Mouse (Mus musculus): ENCODE results near the gene Snx4. TPM values are rescaled to one million over a fixed set of nuclear protein-coding genes. Genes with fewer than 3 reads are reported as not detected.

Gene Snx4
- 132 TPM for polyA plus RNA-seq (2017; shearing (Covaris generic))

GRCm38 (mm10) chr16:33251194-33252051 lies at the start of gene Snx4:
Snx4 (plus strand) TSS chr16:33251442.

Other genes with a start within 250 kb of the Snx4 start
- 0.49 TPM for gene Iqcg, start 195.2 kb upstream of the Snx4 start, polyA plus RNA-seq (2017; shearing (Covaris generic))
- 658 TPM for gene Rpl35a, start 195.0 kb upstream of the Snx4 start, polyA plus RNA-seq (2017; shearing (Covaris generic))
- 0.38 TPM for gene Lmln, start 188.9 kb upstream of the Snx4 start, polyA plus RNA-seq (2017; shearing (Covaris generic))
- 10.8 TPM for gene Osbpl11, start 66.4 kb upstream of the Snx4 start, polyA plus RNA-seq (2017; shearing (Covaris generic))
- gene Zfp148, start 129.4 kb downstream of the Snx4 start, polyA plus RNA-seq (2017; shearing (Covaris generic)), result 109 TPM

All from inflammation-experienced regulatory T-cells, adult 16 weeks (primary cell).